Mouse (Mus musculus) embryonic facial prominence, embryonic 13.5 days (tissue): ENCODE results near the gene Ciart. TPM values are rescaled to one million over a fixed set of nuclear protein-coding genes. Genes with fewer than 3 reads are reported as not detected.
"Not testable (repeated sequence)": the region's sequence is repeated elsewhere in the genome, so short reads cannot be mapped to it uniquely, and the experiment has no call there.

Experiments used
- ATAC-seq: fragments of 200-750 bp; cut with Nextera tagmentation; 2 replicates; pipeline ENCODE4 v1.8.0; 2017; ENCODE audit warnings: low read depth; ENCODE audit not compliant: insufficient number of reproducible peaks, insufficient read depth, low FRiP score, low TSS enrichment
- H3K27ac ChIP-seq: fragments of 300-500 bp; sonication (generic); 2 replicates; pipeline ENCODE4 v1.5.1; 2015; ENCODE audit warnings: moderate library complexity, mild to moderate bottlenecking, inconsistent platforms
- H3K27me3 ChIP-seq: fragments of 300-500 bp; sonication (generic); 2 replicates; pipeline ENCODE4 v1.6.1; 2015; ENCODE audit warnings: mild to moderate bottlenecking, inconsistent platforms
- H3K36me3 ChIP-seq: fragments of 300-500 bp; sonication (generic); 2 replicates; pipeline ENCODE4 v1.6.1; 2015; ENCODE audit warnings: mild to moderate bottlenecking, inconsistent platforms
- H3K4me1 ChIP-seq: fragments of 300-500 bp; sonication (generic); 2 replicates; pipeline ENCODE4 v1.6.1; 2015; ENCODE audit warnings: inconsistent platforms
- H3K4me2 ChIP-seq: fragments of 300-500 bp; sonication (generic); 2 replicates; pipeline ENCODE4 v1.6.1; 2015; ENCODE audit warnings: moderate library complexity, mild to moderate bottlenecking, inconsistent platforms
- H3K4me3 ChIP-seq: fragments of 300-500 bp; sonication (generic); 2 replicates; pipeline ENCODE4 v1.5.1; 2015; ENCODE audit warnings: mild to moderate bottlenecking, inconsistent platforms
- H3K9ac ChIP-seq: fragments of 300-500 bp; sonication (generic); 2 replicates; pipeline ENCODE4 v1.6.1; 2015; ENCODE audit warnings: mild to moderate bottlenecking, inconsistent platforms
- H3K9me3 ChIP-seq: fragments of 300-500 bp; sonication (generic); 2 replicates; pipeline ENCODE4 v1.6.1; 2016; ENCODE audit warnings: inconsistent platforms
- WGBS: fragments of 180-500 bp; shearing (Covaris S2); methylation state at CpG from one replicate; pipeline ENCODE4 v1.1.7; 2015; ENCODE audit warnings: mixed read lengths; 5-methylcytosine and 5-hydroxymethylcytosine counted together
- polyA plus RNA-seq: library from polyadenylated mRNA; unstranded; fragments of >200 nt; fragmentation: Nextera tagmentation; extraction: Ambion mirVana; gene quantifications from 2 replicates; pipeline ENCODE4 v1.2.1, GENCODE M21; 2015

Ciart gene
- polyA plus RNA-seq, 1 experiment from 2014 or later = 7.8 TPM

DNA sequence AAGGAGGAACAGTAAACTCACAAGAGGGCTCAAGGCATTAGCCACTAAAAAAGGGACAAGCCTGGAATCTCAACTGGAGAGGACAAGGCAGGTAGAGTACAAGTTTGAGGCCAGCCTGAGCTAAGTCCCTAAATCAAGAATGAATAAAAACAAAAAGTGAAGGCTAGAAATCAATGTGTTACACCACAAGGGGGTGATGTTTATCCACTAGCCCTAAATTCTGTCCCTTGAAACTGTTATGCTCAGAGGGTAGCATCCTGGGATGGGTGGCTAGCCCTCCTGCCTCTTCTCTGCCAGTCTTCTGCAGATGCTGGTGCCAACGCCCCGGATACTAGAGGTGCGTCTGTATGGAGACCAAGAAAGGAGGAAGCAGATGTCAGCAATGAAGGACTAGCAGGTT, 21.7 kb downstream of the Ciart start:
- Histone ChIP-seq H3K27ac (no peak overlapping the region), H3K4me2 (no peak overlapping the region), H3K27me3 (no peaks in the 10 kb centered on the region), H3K4me3 (no peak overlapping the region), H3K9me3 (no peaks in the 10 kb centered on the region), H3K36me3 (peaks cover 27% of the 10 kb centered on the region), H3K9ac (no peak overlapping the region), H3K4me1 (no peaks in the 10 kb centered on the region)
- WGBS = 81% methylated on average over 3 of the region's 3 CpGs
- ATAC-seq = no peak

GRCm38 (mm10) chr3:95858278-95858677, 23.8 kb downstream of the Ciart start:
- not testable (repeated sequence) for H3K27me3 ChIP-seq, H3K4me3 ChIP-seq, H3K9me3 ChIP-seq, H3K27ac ChIP-seq, H3K9ac ChIP-seq, H3K4me2 ChIP-seq, ATAC-seq, H3K4me1 ChIP-seq
- H3K36me3 ChIP-seq = peaks cover 12% of the 10 kb centered on the region
- 87% methylated on average over 3 of the region's 3 CpGs for WGBS

DNA sequence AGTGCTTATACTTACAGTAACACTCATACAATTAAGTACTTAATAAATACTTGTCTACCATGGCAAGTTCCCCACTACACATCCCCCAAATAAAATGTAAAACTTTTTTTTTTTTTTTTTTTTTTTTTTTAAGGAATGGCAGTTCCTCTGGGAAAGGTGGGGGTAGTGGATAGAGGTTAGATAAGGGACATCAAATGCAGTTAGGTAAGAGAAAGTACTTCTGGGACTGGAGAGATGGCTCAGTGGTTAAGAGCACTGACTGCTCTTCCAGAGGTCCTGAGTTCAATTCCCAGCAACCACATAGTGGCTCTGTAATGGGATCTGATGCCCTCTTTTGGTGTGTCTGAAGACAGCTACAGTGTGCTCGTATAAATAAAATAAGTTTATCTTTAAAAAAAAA, 25.0 kb downstream of the Ciart start:
- H3K9me3 ChIP-seq, H3K4me1 ChIP-seq, H3K9ac ChIP-seq, ATAC-seq, H3K4me2 ChIP-seq, H3K4me3 ChIP-seq, H3K27me3 ChIP-seq, H3K27ac ChIP-seq: not testable (repeated sequence)
- peaks cover 17% of the 10 kb centered on the region for H3K36me3 ChIP-seq
- WGBS = 82% methylated on average over 1 of the region's 1 CpGs

DNA sequence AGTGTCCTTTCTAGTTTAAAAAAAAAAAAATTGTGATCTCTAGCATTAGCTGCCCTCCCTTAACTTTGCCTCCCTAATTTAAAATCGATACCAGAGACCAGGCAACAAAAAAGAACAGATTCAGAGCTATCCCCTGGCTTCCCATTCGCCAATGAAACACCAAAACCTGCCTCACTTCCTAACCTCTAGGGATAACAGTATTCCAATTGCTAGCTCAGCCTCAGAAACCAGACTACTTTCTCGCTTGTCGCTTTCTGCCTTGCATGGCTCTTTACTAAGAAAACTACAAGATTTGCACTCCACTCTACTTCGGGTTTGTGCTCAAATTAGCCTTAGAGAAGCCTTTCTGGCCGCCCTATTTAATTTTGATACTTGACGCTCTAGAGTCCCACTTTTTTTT, 25.9 kb downstream of the Ciart start:
- no peak for ATAC-seq
- Histone ChIP-seq H3K9ac (peak overlapping the region; percentile 90), H3K4me2 (peak overlapping the region; percentile 69), H3K36me3 (peaks cover 21% of the 10 kb centered on the region), H3K4me3 (peak overlapping the region; percentile 82), H3K4me1 (peaks cover 7% of the 10 kb centered on the region; the same call in 1 of the 2 replicates), H3K27me3 (no peaks in the 10 kb centered on the region), H3K9me3 (no peaks in the 10 kb centered on the region), H3K27ac (peak overlapping the region; percentile 86)
- 20% methylated on average over 7 of the region's 7 CpGs for WGBS

- Histone ChIP-seq H3K4me1 (peaks cover 7% of the 10 kb centered on the region; the same call in 1 of the 2 replicates), H3K9ac (peak within 1 kb of the TSS; percentile 90), H3K4me3 (peak within 1 kb of the TSS; percentile 82), H3K27me3 (no peaks in the 10 kb centered on the region), H3K9me3 (no peaks in the 10 kb centered on the region), H3K36me3 (peaks cover 26% of the 10 kb centered on the region), H3K4me2 (peak within 1 kb of the TSS; percentile 69), H3K27ac (peak within 1 kb of the TSS; percentile 86)
- ATAC-seq = peak; percentile 94
- under 1% methylated on average over 56 of the region's 56 CpGs for WGBS
Measured at GRCm38 (mm10) chr3:95855502-95856089, 26.5 kb downstream of the Ciart start, which contains the start of gene Prpf3. Gene Prpf3 (minus strand): TSS chr3:95855885.

DNA sequence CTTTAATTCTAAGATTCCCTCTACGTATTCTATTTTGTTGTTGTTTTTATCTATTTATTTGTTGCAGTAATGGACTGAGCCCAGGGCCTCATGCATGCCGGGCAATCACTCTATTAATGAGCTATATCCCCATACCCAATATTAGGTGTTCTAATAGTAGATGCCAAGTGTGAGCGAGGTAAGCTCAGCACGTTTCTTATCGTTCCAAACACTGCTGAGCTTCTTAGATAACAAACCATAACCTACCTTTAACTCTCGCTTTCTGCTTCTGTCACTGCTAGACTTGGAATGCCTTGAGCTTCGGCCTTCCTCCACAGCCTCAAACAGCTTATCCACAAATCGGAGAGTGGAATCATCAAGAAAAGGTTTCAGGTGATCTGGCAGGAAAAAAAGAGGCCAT, 30.7 kb downstream of the Ciart start:
- no peaks in the 10 kb centered on the region for H3K27me3 ChIP-seq
- no peak overlapping the region for H3K4me3 ChIP-seq
- no peaks in the 10 kb centered on the region for H3K9me3 ChIP-seq
- no peak overlapping the region for H3K27ac ChIP-seq
- 96% methylated on average over 8 of the region's 8 CpGs for WGBS
- no peak for ATAC-seq
- no peak overlapping the region for H3K9ac ChIP-seq
- H3K36me3 ChIP-seq = peaks cover 69% of the 10 kb centered on the region
- no peak overlapping the region for H3K4me2 ChIP-seq
- H3K4me1 ChIP-seq = peaks cover 7% of the 10 kb centered on the region; the same call in 1 of the 2 replicates

- H3K9ac ChIP-seq = no peak overlapping the region
- WGBS = 86% methylated on average over 4 of the region's 4 CpGs
- no peaks in the 10 kb centered on the region for H3K27me3 ChIP-seq
- H3K36me3 ChIP-seq = peaks cover 75% of the 10 kb centered on the region
- peaks cover 7% of the 10 kb centered on the region; the same call in 1 of the 2 replicates for H3K4me1 ChIP-seq
- H3K4me2 ChIP-seq = no peak overlapping the region
- H3K9me3 ChIP-seq = no peaks in the 10 kb centered on the region
- H3K4me3 ChIP-seq = no peak overlapping the region
- H3K27ac ChIP-seq = no peak overlapping the region
- ATAC-seq = no peak
Measured at GRCm38 (mm10) chr3:95850611-95851010, 31.4 kb downstream of the Ciart start.

DNA sequence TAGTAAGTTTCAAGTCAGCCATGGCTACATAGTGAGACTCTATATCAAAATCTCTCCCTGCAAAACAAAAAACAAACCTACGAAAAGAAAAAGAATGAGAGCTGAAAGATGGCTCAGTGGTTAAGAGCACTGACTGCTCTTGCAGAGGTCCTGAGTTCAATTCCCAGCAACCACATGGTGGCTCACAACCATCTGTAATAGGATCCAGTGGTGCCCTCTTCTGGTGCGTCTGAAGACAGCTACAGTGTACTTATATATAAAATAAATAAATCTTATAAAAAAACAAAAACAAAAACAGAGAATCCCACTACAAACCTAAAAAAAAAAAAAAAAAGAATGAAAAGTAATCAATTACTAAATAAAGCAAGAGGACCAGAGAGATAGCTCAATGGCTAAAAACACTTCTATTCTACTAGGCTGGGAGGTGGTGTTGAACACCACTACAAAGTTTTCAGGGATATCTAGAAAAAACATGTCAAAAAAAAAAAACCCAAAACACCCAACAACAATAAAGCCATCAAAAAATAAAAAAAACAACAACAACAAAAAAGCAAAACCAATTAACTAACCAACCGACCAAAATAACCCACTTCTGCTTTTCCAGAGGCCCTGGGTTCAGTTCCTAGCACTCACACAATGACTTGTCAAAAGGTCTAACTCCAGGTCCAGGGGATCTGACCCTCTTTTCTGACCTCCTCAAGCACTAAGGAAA, 39.4 kb downstream of the Ciart start:
- no peak overlapping the region for H3K4me2 ChIP-seq
- no peak overlapping the region for H3K4me3 ChIP-seq
- no peak overlapping the region for H3K9ac ChIP-seq
- H3K36me3 ChIP-seq = peaks cover 87% of the 10 kb centered on the region
- ATAC-seq = no peak
- no peak overlapping the region for H3K27ac ChIP-seq
- H3K27me3 ChIP-seq = no peaks in the 10 kb centered on the region
- no peaks in the 10 kb centered on the region for H3K4me1 ChIP-seq
- WGBS = 89% methylated on average over 3 of the region's 3 CpGs
- H3K9me3 ChIP-seq = no peaks in the 10 kb centered on the region

DNA sequence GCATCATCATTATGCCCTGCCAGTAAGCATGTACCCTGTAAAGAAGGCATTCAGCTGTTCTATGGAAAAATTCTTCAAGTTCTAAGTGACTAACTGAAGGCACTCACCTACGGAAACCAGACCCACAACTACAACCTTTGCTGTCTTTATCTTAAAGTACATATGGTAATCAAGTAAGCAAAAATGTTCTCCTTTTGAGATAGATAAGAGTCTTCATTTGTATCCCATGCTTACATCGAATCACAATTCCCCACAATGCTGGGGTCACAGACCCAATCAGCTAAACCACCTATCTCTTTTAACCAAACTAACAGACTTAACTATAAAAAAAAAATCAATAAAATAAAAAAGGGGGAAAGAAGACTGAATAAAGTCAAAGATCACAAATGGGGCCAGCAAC, 42.8 kb downstream of the Ciart start:
- Histone ChIP-seq H3K4me1 (no peaks in the 10 kb centered on the region), H3K4me2 (no peak overlapping the region), H3K27me3 (no peaks in the 10 kb centered on the region), H3K27ac (no peak overlapping the region), H3K9ac (no peak overlapping the region), H3K9me3 (no peaks in the 10 kb centered on the region), H3K36me3 (peaks cover 80% of the 10 kb centered on the region), H3K4me3 (no peak overlapping the region)
- 91% methylated on average over 2 of the region's 2 CpGs for WGBS
- ATAC-seq = no peak

- no peak overlapping the region for H3K4me3 ChIP-seq
- H3K9me3 ChIP-seq = no peaks in the 10 kb centered on the region
- no peaks in the 10 kb centered on the region for H3K4me1 ChIP-seq
- H3K27ac ChIP-seq = no peak overlapping the region
- H3K27me3 ChIP-seq = no peaks in the 10 kb centered on the region
- H3K4me2 ChIP-seq = no peak overlapping the region
- no peak overlapping the region for H3K9ac ChIP-seq
- H3K36me3 ChIP-seq = peaks cover 64% of the 10 kb centered on the region
- ATAC-seq = no peak
- WGBS = 96% methylated on average over 4 of the region's 4 CpGs
Measured at GRCm38 (mm10) chr3:95829053-95829452, 53.0 kb downstream of the Ciart start.
